Mouse (Mus musculus) G1E (cell line): ENCODE measurements around the gene Arhgap8.

ENCODE experiments used
- CTCF ChIP-seq: IDR thresholded peaks from 2 replicates; pipeline ENCODE4 v1.5.1; 2012; ENCODE audit warnings: low read depth, low read length, inconsistent platforms, mixed read lengths
- GATA1 ChIP-seq: IDR thresholded peaks from 2 replicates; pipeline ENCODE4 v1.6.1; 2012; ENCODE audit warnings: borderline replicate concordance, low read length, inconsistent platforms, mixed read lengths
- GATA2 ChIP-seq: IDR thresholded peaks from 2 replicates; pipeline ENCODE4 v1.6.1; 2012; ENCODE audit warnings: low read depth, low read length, inconsistent platforms, borderline replicate concordance
- POLR2AphosphoS5 ChIP-seq: IDR thresholded peaks from 2 replicates; pipeline ENCODE4 v1.6.1; 2012; ENCODE audit warnings: low read depth, low read length, inconsistent platforms; ENCODE audit not compliant: insufficient replicate concordance
- TAL1 ChIP-seq: conservative IDR thresholded peaks from 2 replicates; pipeline ENCODE4 v1.6.1; 2012; ENCODE audit warnings: low read depth, low read length, inconsistent platforms, mixed read lengths

DNA sequence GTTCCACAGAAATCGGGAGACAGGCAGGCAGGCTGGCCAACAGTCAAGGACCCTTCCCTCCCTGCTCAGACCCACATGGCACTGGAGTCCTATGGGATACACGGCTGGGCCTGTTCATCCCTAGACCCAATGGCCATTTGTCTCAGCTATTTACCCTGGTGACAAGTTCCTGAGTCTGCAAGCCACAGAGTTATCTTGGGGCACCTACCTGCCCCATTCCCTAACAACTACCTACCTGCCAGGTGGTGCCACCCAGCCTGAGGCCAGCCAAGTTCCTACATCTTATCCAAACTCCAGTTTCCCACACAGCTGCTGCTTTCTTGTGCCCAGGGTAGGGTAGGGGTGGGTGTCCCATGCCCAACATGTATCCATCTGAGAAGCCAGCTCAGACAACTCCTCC is 21.7 kb upstream of the Arhgap8 start:
- no peak for TF ChIP-seq GATA1
- no peak for TF ChIP-seq CTCF
- no peak for TF ChIP-seq TAL1
- no peak for TF ChIP-seq GATA2
- no peak for TF ChIP-seq POLR2AphosphoS5
